Mouse (Mus musculus): ENCODE data around the gene Espl1. TPM values are rescaled to one million over a fixed set of nuclear protein-coding genes. Genes with fewer than 3 reads are reported as not detected.

Gene Espl1
- polyA plus RNA-seq, 1 experiment from 2014 or later: 21.8 TPM

DNA sequence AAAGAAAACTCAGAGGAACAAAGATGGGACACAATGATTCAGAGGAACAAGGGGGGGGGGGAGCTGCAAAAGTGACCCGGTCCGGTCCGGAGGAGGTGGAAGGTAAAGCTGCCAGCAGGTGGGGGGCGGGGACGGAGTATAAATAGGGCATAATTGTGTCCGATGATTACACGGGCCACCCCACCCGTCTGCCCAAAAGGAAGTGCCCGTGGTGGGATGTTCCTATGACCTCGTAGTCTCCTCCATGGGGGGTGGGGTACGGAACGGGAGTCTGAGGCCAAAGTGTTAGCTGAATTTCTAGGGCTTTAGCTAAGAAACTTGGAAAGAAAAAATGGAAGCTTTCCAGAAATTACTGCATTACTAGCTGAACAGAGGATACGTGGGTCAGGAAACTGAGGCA, 73.9 kb downstream of the Espl1 start:
- peaks cover 6% of the 10 kb centered on the region for H3K27me3 ChIP-seq
- DNase-seq (ENCODE audit: low read depth, low spot score): no peak
- ChIA-PET POLR2A (no interaction called here), CTCF (no interaction called here)
- no peak for ATAC-seq
- no peak for TF ChIP-seq CTCF (IDR thresholded peaks at IDR 0.05)
- in situ Hi-C loops (cut with MboI; ENCODE audit: low pct_unique_long_range_greater_than_20kb): no loop called here

DNA sequence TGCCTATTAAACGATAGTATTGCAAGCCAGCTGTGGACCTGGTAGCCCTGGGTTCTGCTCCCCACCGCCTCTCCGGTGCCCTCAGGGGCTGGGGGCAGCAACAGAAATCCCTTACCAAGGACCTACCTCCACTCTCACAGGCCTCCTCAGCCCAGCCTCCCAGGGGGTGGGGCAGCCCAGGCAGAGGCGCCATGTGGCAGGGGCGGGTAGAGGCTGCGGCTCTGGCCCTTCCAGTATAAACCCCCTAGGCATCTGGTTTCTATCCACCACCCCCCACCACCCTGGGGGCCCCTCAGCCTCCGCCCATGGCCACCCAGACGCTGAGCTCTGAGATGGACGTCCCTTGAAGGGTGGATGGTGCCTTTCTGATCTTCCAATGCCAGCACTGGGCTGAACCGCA, 74.7 kb downstream of the Espl1 start:
- POLR2A ChIA-PET: no interaction called here
- DNase-seq (ENCODE audit: low read depth, low spot score): no peak
- in situ Hi-C loops (cut with MboI; ENCODE audit: low pct_unique_long_range_greater_than_20kb): no loop called here
- no peaks in the 10 kb centered on the region for H3K27me3 ChIP-seq
- no peak for TF ChIP-seq CTCF (IDR thresholded peaks at IDR 0.05)
- ATAC-seq: no peak
- CTCF ChIA-PET: interaction anchor here (1.0 kb wide), 1 partner anchor 11 kb away, joined by 3 read pairs; no protein-coding TSS in a partner anchor

Other genes starting within 250 kb of the Espl1 start
- 237 TPM for gene Eif4b, start 222.5 kb upstream of the Espl1 start, polyA plus RNA-seq (2021)
- gene Tns2, start 195.9 kb upstream of the Espl1 start, polyA plus RNA-seq (2021): 53.6 TPM
- gene Spryd3, start 160.0 kb upstream of the Espl1 start, polyA plus RNA-seq (2021): 47.4 TPM
- gene Igfbp6, start 151.9 kb upstream of the Espl1 start, polyA plus RNA-seq (2021): 0.05 TPM
- 0.13 TPM for gene Soat2, start 145.7 kb upstream of the Espl1 start, polyA plus RNA-seq (2021)
- 96.4 TPM for gene Zfp740, start 93.0 kb upstream of the Espl1 start, polyA plus RNA-seq (2021)
- 79.6 TPM for gene Csad, start 91.5 kb upstream of the Espl1 start, polyA plus RNA-seq (2021)
- 0.35 TPM for gene Itgb7, start 64.3 kb upstream of the Espl1 start, polyA plus RNA-seq (2021)
- 32.0 TPM for gene Rarg, start 38.7 kb upstream of the Espl1 start, polyA plus RNA-seq (2021)
- gene Gm9918, start 25.7 kb upstream of the Espl1 start, polyA plus RNA-seq (2021): 0.03 TPM
- gene Mfsd5, start 16.8 kb upstream of the Espl1 start, polyA plus RNA-seq (2021): 47.4 TPM
- gene Pfdn5, start 29.9 kb downstream of the Espl1 start, polyA plus RNA-seq (2021): 642 TPM
- gene Myg1, start 35.4 kb downstream of the Espl1 start, polyA plus RNA-seq (2021): 87.1 TPM
- 43.3 TPM for gene Aaas, start 54.5 kb downstream of the Espl1 start, polyA plus RNA-seq (2021)
- not detected for gene Sp7, start 70.9 kb downstream of the Espl1 start, polyA plus RNA-seq (2021)
- gene Sp1, start 109.9 kb downstream of the Espl1 start, polyA plus RNA-seq (2021): 30.6 TPM
- not detected for gene Amhr2, start 149.1 kb downstream of the Espl1 start, polyA plus RNA-seq (2021)
- 167 TPM for gene Prr13, start 162.8 kb downstream of the Espl1 start, polyA plus RNA-seq (2021)
- 801 TPM for gene Pcbp2, start 174.3 kb downstream of the Espl1 start, polyA plus RNA-seq (2021)
- 3.6 TPM for gene Gm10337, start 207.5 kb downstream of the Espl1 start, polyA plus RNA-seq (2021)
- gene Map3k12, start 220.8 kb downstream of the Espl1 start, polyA plus RNA-seq (2021): 41.5 TPM
- 51.1 TPM for gene Tarbp2, start 221.9 kb downstream of the Espl1 start, polyA plus RNA-seq (2021)
- gene Npff, start 228.7 kb downstream of the Espl1 start, polyA plus RNA-seq (2021): 0.83 TPM